Mouse (Mus musculus): Measurements from ENCODE around the gene Smarcd3. TPM values are rescaled to one million over a fixed set of nuclear protein-coding genes. Genes with fewer than 3 reads are reported as not detected.

Gene Smarcd3
- polyA plus RNA-seq, 1 experiment = 128 TPM

DNA sequence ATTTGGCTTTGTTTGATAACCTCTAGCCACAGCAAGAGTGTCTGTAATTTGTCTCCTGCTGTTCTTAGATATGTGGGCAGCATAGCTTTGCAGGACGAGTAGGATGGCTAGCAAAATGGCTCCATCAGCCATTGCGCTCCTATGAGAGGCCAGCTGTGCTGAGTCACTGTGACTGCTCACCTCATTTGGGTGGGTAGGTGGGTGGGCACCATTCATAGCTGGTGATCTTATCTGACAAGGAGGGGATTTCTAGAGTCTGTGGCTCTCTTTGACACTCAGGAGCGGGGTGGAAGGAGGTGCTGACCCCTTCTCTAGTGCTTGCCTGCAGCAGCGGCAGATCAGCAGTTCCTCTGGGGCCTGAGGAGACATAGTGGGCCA is 37.0 kb downstream of the Smarcd3 start:
- Histone ChIP-seq H3K4me3 (peak overlapping the region; percentile 81), H3K27me3 (ENCODE audit: control insufficient read depth, insufficient read depth, insufficient read length) (no peaks in the 10 kb centered on the region), H3K4me2 (ENCODE audit: low read depth) (peak overlapping the region; percentile 91), H3ac (ENCODE audit: control insufficient read depth, insufficient read length) (peak overlapping the region; percentile 29), H3K79me2 (ENCODE audit: control insufficient read depth, insufficient read depth) (peaks cover 21% of the 10 kb centered on the region), H3K36me3 (ENCODE audit: control insufficient read depth, insufficient read depth) (no peaks in the 10 kb centered on the region)
- TF ChIP-seq MYOD1 (IDR thresholded peaks at IDR 0.05; ENCODE audit: control insufficient read depth in 1 of 3, insufficient read length in 2 of 3, low read depth in 2 of 3) (peak in 1 of 3 experiments; percentile 54), REST (IDR thresholded peaks at IDR 0.05; ENCODE audit: insufficient read depth, insufficient read length) (no peak)

- H3K4me3 ChIP-seq = peak within 1 kb of the TSS; percentile 81
- peaks cover 21% of the 10 kb centered on the region for H3K79me2 ChIP-seq (ENCODE audit: control insufficient read depth, insufficient read depth)
- peak within 1 kb of the TSS; percentile 91 for H3K4me2 ChIP-seq (ENCODE audit: low read depth)
- no peaks in the 10 kb centered on the region for H3K27me3 ChIP-seq (ENCODE audit: control insufficient read depth, insufficient read depth, insufficient read length)
- H3ac ChIP-seq (ENCODE audit: control insufficient read depth, insufficient read length) = peak within 1 kb of the TSS; percentile 29
- no peaks in the 10 kb centered on the region for H3K36me3 ChIP-seq (ENCODE audit: control insufficient read depth, insufficient read depth)
- TF ChIP-seq SRF (IDR thresholded peaks at IDR 0.05; ENCODE audit: control insufficient read depth, insufficient read length, low read depth) = no peak
- no peak for TF ChIP-seq CEBPB (IDR thresholded peaks at IDR 0.05; ENCODE audit: insufficient read depth, poor library complexity, severe bottlenecking)
- TF ChIP-seq POLR2AphosphoS2 (IDR thresholded peaks at IDR 0.05; ENCODE audit: insufficient read length, low read depth) = peak; percentile 76
- no peak for TF ChIP-seq MAX (IDR thresholded peaks at IDR 0.05; ENCODE audit: low read depth)
- no peak for TF ChIP-seq E2F4 (IDR thresholded peaks at IDR 0.05; ENCODE audit: insufficient read depth)
- no peak for TF ChIP-seq TCF12 (IDR thresholded peaks at IDR 0.05; ENCODE audit: insufficient read depth, poor library complexity, severe bottlenecking)
- no peak for TF ChIP-seq USF1 (IDR thresholded peaks at IDR 0.05; ENCODE audit: low read depth)
- TF ChIP-seq TCF3 (IDR thresholded peaks at IDR 0.05; ENCODE audit: insufficient read length, low read depth) = no peak
- no peak for TF ChIP-seq REST (IDR thresholded peaks at IDR 0.05; ENCODE audit: insufficient read depth, insufficient read length)
- peak; percentile 84 for TF ChIP-seq POLR2A (IDR thresholded peaks at IDR 0.05; ENCODE audit: insufficient read length, low read depth)
- TF ChIP-seq MYOD1 (IDR thresholded peaks at IDR 0.05; ENCODE audit: control insufficient read depth in 1 of 3, insufficient read length in 2 of 3, low read depth in 2 of 3) = no peak
- TF ChIP-seq MYOG (IDR thresholded peaks at IDR 0.05; ENCODE audit: control insufficient read depth in 1 of 3, insufficient read depth in 1 of 3, insufficient read length in 2 of 3, low read depth in 2 of 3) = no peak
These were observed 37.5 kb downstream of the Smarcd3 start, which contains the start of gene Chpf2 for GRCm38 (mm10) chr5:24586547-24587199. Gene Chpf2, plus strand, starts transcription at chr5:24586741.

- H3K4me2 ChIP-seq (ENCODE audit: low read depth) = peak overlapping the region; percentile 91
- TF ChIP-seq E2F4 (IDR thresholded peaks at IDR 0.05; ENCODE audit: insufficient read depth) (no peak), MYOD1 (IDR thresholded peaks at IDR 0.05; ENCODE audit: control insufficient read depth in 1 of 3, insufficient read length in 2 of 3, low read depth in 2 of 3) (no peak), USF1 (IDR thresholded peaks at IDR 0.05; ENCODE audit: low read depth) (peak; percentile 40)
- no peaks in the 10 kb centered on the region for H3K36me3 ChIP-seq (ENCODE audit: control insufficient read depth, insufficient read depth)
- H3K79me2 ChIP-seq (ENCODE audit: control insufficient read depth, insufficient read depth) = peaks cover 21% of the 10 kb centered on the region
- H3K27me3 ChIP-seq (ENCODE audit: control insufficient read depth, insufficient read depth, insufficient read length) = no peaks in the 10 kb centered on the region
- peak overlapping the region; percentile 29 for H3ac ChIP-seq (ENCODE audit: control insufficient read depth, insufficient read length)
- peak overlapping the region; percentile 81 for H3K4me3 ChIP-seq
These were observed 38.1 kb downstream of the Smarcd3 start for GRCm38 (mm10) chr5:24586106-24586505.

DNA sequence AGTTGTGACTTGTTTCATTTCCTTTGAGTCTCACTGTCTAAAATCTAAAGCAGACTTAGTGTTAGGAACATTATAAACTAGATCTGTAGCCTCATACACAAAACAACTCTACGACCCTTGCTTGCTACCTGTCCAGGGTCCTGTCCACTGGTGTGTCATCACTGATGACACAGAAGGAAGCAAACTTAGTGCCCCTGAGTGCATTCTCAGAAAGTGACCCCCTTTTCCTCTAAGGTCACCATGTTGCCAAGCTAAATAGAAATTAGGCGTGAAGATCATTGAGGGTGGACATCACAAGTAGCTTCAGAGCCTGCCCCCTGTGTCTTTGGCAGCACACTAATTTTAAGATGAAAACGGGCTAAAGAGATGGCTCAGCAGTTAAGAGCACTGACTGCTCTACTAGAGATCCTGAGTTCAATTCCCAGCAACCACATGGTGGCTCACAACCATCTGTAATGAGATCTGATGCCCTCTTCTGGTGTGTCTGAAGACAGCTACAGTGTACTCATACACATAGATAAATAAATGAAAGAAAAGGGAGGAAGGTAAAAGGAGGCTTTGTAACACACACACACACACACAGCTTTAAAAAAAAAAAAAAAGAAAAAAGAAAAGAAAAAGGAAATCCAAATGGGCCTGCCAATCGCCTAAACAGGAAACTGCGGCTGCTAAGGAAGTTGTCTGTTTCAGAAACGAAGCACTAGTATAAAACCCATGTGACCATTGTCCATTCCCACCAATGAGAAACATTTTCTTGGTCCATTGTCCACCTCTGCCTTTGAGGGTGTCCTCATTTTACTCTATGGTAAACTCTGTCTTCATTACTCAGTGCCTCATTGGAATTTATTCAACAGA is 45.9 kb downstream of the Smarcd3 start:
- H3K4me3 ChIP-seq = peak overlapping the region; percentile 87
- no peaks in the 10 kb centered on the region for H3K27me3 ChIP-seq (ENCODE audit: control insufficient read depth, insufficient read depth, insufficient read length)
- peaks cover 18% of the 10 kb centered on the region for H3K36me3 ChIP-seq (ENCODE audit: control insufficient read depth, insufficient read depth)
- H3K79me2 ChIP-seq (ENCODE audit: control insufficient read depth, insufficient read depth) = peaks cover 27% of the 10 kb centered on the region
- H3K4me2 ChIP-seq (ENCODE audit: low read depth) = peak overlapping the region; percentile 99
- H3ac ChIP-seq (ENCODE audit: control insufficient read depth, insufficient read length) = peak overlapping the region; percentile 77
- no peak for TF ChIP-seq USF1 (IDR thresholded peaks at IDR 0.05; ENCODE audit: low read depth)
- no peak for TF ChIP-seq E2F4 (IDR thresholded peaks at IDR 0.05; ENCODE audit: insufficient read depth)
- TF ChIP-seq POLR2AphosphoS2 (IDR thresholded peaks at IDR 0.05; ENCODE audit: insufficient read length, low read depth) = no peak

GRCm38 (mm10) chr5:24577183-24577929 is 46.9 kb downstream of the Smarcd3 start, which contains the start of gene Abcf2:
Gene Abcf2, minus strand, starts transcription at chr5:24577467.
- Histone ChIP-seq H3K4me2 (ENCODE audit: low read depth) (peak within 1 kb of the TSS; percentile 99), H3ac (ENCODE audit: control insufficient read depth, insufficient read length) (peak within 1 kb of the TSS; percentile 77), H3K4me3 (peak within 1 kb of the TSS; percentile 87), H3K27me3 (ENCODE audit: control insufficient read depth, insufficient read depth, insufficient read length) (no peaks in the 10 kb centered on the region), H3K36me3 (ENCODE audit: control insufficient read depth, insufficient read depth) (peaks cover 27% of the 10 kb centered on the region), H3K79me2 (ENCODE audit: control insufficient read depth, insufficient read depth) (peaks cover 27% of the 10 kb centered on the region)
- peak in 1 of 3 experiments; percentile 49 for TF ChIP-seq MYOG (IDR thresholded peaks at IDR 0.05; ENCODE audit: control insufficient read depth in 1 of 3, insufficient read depth in 1 of 3, insufficient read length in 2 of 3, low read depth in 2 of 3)
- TF ChIP-seq POLR2A (IDR thresholded peaks at IDR 0.05; ENCODE audit: insufficient read length, low read depth) = peak; percentile 94
- TF ChIP-seq CEBPB (IDR thresholded peaks at IDR 0.05; ENCODE audit: insufficient read depth, poor library complexity, severe bottlenecking) = peak; percentile 41; the same call in 1 of the 2 replicates
- TF ChIP-seq SRF (IDR thresholded peaks at IDR 0.05; ENCODE audit: control insufficient read depth, insufficient read length, low read depth) = peak; percentile 37
- TF ChIP-seq POLR2AphosphoS2 (IDR thresholded peaks at IDR 0.05; ENCODE audit: insufficient read length, low read depth) = peak; percentile 92
- TF ChIP-seq MAX (IDR thresholded peaks at IDR 0.05; ENCODE audit: low read depth) = no peak
- no peak for TF ChIP-seq USF1 (IDR thresholded peaks at IDR 0.05; ENCODE audit: low read depth)
- peak; percentile 26 for TF ChIP-seq E2F4 (IDR thresholded peaks at IDR 0.05; ENCODE audit: insufficient read depth)
- TF ChIP-seq TCF3 (IDR thresholded peaks at IDR 0.05; ENCODE audit: insufficient read length, low read depth) = no peak
- TF ChIP-seq REST (IDR thresholded peaks at IDR 0.05; ENCODE audit: insufficient read depth, insufficient read length) = no peak
- TF ChIP-seq TCF12 (IDR thresholded peaks at IDR 0.05; ENCODE audit: insufficient read depth, poor library complexity, severe bottlenecking) = no peak
- TF ChIP-seq MYOD1 (IDR thresholded peaks at IDR 0.05; ENCODE audit: control insufficient read depth in 1 of 3, insufficient read length in 2 of 3, low read depth in 2 of 3) = peak in 1 of 3 experiments; percentile 10

Measured in myocyte (in vitro differentiated cells).